9 mouse cellular contexts compared by ENCODE assay signal in the genomic region with DNA sequence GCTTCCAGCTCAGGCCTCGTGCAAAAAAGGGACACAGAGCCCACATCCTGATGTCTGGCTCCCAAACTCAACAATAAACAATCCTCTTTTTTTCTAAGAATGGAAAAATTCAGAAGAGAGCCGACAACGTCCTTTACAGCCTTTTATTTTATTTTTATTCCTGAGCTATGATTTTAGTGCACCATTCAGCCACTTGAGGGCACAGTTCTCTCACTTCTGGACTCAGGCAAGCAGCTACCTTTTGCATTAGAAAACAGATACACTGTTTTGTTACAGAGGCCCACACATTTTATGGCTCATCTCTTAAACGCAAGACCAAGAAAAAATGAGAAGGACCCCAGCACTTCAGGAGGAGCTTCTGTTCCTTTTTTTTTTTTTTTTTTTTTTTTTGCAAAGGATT.
DNase-seq lines count a peak whose midpoint lies in the region; ATAC-seq lines count a peak whose summit lies in the region.
"Had no signal": no experiment of that assay in that cellular context is flagged by ENCODE, and none has a peak within 500 bp of the region (broad histone marks: within the 10 kb centered on the region; RNA-seq: fewer than 3 reads in every experiment).

No protein-coding gene starts in this region.

- no peak for ATAC-seq in CD4-positive, CD25-positive, alpha-beta regulatory T cell, adult 4 months

- DNase-seq in CD4-positive, CD25-positive, alpha-beta regulatory T cell, adult 2 months (ENCODE audit: low read depth, low spot score), result peak; percentile 20
- peak; percentile 52 to 54 for DNase-seq in left cerebral cortex, postnatal 14 days (ENCODE audit: low spot score in 2 of 2)
- no peak for DNase-seq in left cerebral cortex, postnatal 36 days (ENCODE audit: low spot score in 2 of 2)
- DNase-seq in ZHBTc4 (ENCODE audit: low read depth, low spot score), result peak; percentile 39
- DNase-seq in layer of hippocampus, postnatal 10 days (ENCODE audit: low spot score in 2 of 2), result peak; percentile 20 to 48
- no peak for DNase-seq in urinary bladder, postnatal 25 days (ENCODE audit: low spot score)
- no peak for DNase-seq in thymus, postnatal 14 days
- DNase-seq: cerebellum, adult 9-11 months had no signal

- intact Hi-C loops in left cerebral cortex, postnatal 14 days (cut with DNase I), result loop anchor here (5.0 to 10.0 kb wide), 2 partner anchors 345 to 517 kb away; no protein-coding TSS in a partner anchor
- intact Hi-C loops in left cerebral cortex, postnatal 36 days (cut with DNase I), result loop anchor here (5.0 to 10.0 kb wide), 2 partner anchors 150 to 337 kb away; no protein-coding TSS in a partner anchor

Comparison
In these comparisons a context has a peak if more than half of its experiments do, and no peak if none do; other contexts are left out.
1. DNase-seq: peak in CD4-positive, CD25-positive, alpha-beta regulatory T cell, adult 2 months (single experiment), left cerebral cortex, postnatal 14 days (2 of 2), ZHBTc4 (single experiment) and layer of hippocampus, postnatal 10 days (2 of 2); none in left cerebral cortex, postnatal 36 days (0 of 2), urinary bladder, postnatal 25 days (single experiment) and thymus, postnatal 14 days (single experiment).